Mouse (Mus musculus) stomach, embryonic 14.5 days (tissue): ENCODE measurements around the gene 1110065P20Rik. TPM values are rescaled to one million over a fixed set of nuclear protein-coding genes. Genes with fewer than 3 reads are reported as not detected.

ENCODE experiments used
- ATAC-seq: fragments of 200-750 bp; cut with Nextera tagmentation; 2 replicates; pipeline ENCODE4 v1.8.0; 2017; ENCODE audit warnings: low read depth, moderate TSS enrichment; ENCODE audit not compliant: insufficient number of reproducible peaks, insufficient read depth, low FRiP score
- H3K27ac ChIP-seq: fragments of 300-500 bp; sonication (generic); 2 replicates; pipeline ENCODE4 v1.5.1; 2014; ENCODE audit warnings: mild to moderate bottlenecking, low read length, moderate library complexity, mixed read lengths
- H3K27me3 ChIP-seq: fragments of 300-500 bp; sonication (generic); 2 replicates; pipeline ENCODE4 v1.6.1; 2014; ENCODE audit warnings: low read length, control low read depth, mixed read lengths; ENCODE audit not compliant: control insufficient read depth, insufficient read depth
- H3K36me3 ChIP-seq: fragments of 300-500 bp; sonication (generic); 2 replicates; pipeline ENCODE4 v1.6.1; 2014; ENCODE audit warnings: mild to moderate bottlenecking, control low read depth, low read length, moderate library complexity, mixed read lengths; ENCODE audit not compliant: control insufficient read depth, insufficient read depth
- H3K4me1 ChIP-seq: fragments of 300-500 bp; sonication (generic); 2 replicates; pipeline ENCODE4 v1.6.1; 2014; ENCODE audit warnings: low read length, control low read depth, mixed read lengths; ENCODE audit not compliant: control insufficient read depth, insufficient read depth
- H3K4me2 ChIP-seq: fragments of 300-500 bp; sonication (generic); replicated peaks from 2 replicates; pipeline ENCODE4 v1.6.1; 2014; ENCODE audit warnings: low read depth, low read length, control low read depth
- H3K4me3 ChIP-seq: fragments of 300-500 bp; sonication (generic); 2 replicates; pipeline ENCODE4 v1.5.1; 2014; ENCODE audit warnings: low read depth, low read length, control low read depth
- H3K9ac ChIP-seq: fragments of 300-500 bp; sonication (generic); replicated peaks from 2 replicates; pipeline ENCODE4 v1.6.1; 2014; ENCODE audit warnings: low read depth, mild to moderate bottlenecking, control low read depth, low read length, moderate library complexity, mixed read lengths
- H3K9me3 ChIP-seq: fragments of 300-500 bp; sonication (generic); 2 replicates; pipeline ENCODE4 v1.6.1; 2016; ENCODE audit warnings: low read depth, low read length, control low read depth; ENCODE audit not compliant: control insufficient read depth
- WGBS: fragments of 180-500 bp; shearing (Covaris S2); extraction: QIAGEN DNeasy Blood & Tissue Kit; methylation state at CpG from one replicate; pipeline ENCODE4 v1.1.7; 2014; 5-methylcytosine and 5-hydroxymethylcytosine counted together
- polyA plus RNA-seq: library from polyadenylated mRNA; unstranded; fragments of >200 nt; fragmentation: Nextera tagmentation; extraction: Ambion mirVana; gene quantifications from 2 replicates; pipeline ENCODE4 v1.2.1, GENCODE M21; 2014

1110065P20Rik gene
- polyA plus RNA-seq, 1 experiment from 2014 or later, result 69.1 TPM

GRCm38 (mm10) chr4:124825371-124825965, 25.5 kb downstream of the 1110065P20Rik start:
- H3K4me2 ChIP-seq, result no peak overlapping the region
- no peak overlapping the region for H3K9ac ChIP-seq
- no peak for ATAC-seq
- no peaks in the 10 kb centered on the region for H3K9me3 ChIP-seq
- H3K27me3 ChIP-seq, result no peaks in the 10 kb centered on the region
- no peaks in the 10 kb centered on the region for H3K4me1 ChIP-seq
- no peak overlapping the region for H3K27ac ChIP-seq
- H3K36me3 ChIP-seq, result peaks cover 44% of the 10 kb centered on the region
- H3K4me3 ChIP-seq, result no peak overlapping the region
- WGBS, result 97% methylated on average over 21 of the region's 21 CpGs

DNA sequence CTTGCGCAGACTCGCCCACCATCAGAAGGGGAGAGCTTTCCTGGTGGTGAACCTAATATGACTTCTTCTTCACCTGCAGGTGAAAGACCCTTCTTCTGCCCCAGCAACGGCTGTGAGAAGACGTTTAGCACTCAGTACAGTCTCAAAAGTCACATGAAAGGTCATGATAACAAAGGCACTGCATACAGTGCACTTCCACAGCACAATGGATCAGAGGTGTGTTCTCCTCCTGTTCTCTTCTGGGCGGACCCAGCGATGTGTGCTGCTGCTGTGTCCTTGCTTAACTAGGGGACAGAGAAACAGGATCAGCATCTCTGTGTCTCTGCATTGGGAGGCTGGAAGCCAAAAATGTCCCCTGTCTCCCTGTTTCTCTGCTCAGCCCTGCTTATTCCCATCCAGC, 26.0 kb downstream of the 1110065P20Rik start:
- H3K4me3 ChIP-seq, result no peak overlapping the region
- WGBS, result 89% methylated on average over 6 of the region's 6 CpGs
- no peak overlapping the region for H3K4me2 ChIP-seq
- no peaks in the 10 kb centered on the region for H3K4me1 ChIP-seq
- H3K9me3 ChIP-seq, result no peaks in the 10 kb centered on the region
- no peak for ATAC-seq
- H3K36me3 ChIP-seq, result peaks cover 39% of the 10 kb centered on the region
- H3K27me3 ChIP-seq, result no peaks in the 10 kb centered on the region
- no peak overlapping the region for H3K9ac ChIP-seq
- H3K27ac ChIP-seq, result no peak overlapping the region

DNA sequence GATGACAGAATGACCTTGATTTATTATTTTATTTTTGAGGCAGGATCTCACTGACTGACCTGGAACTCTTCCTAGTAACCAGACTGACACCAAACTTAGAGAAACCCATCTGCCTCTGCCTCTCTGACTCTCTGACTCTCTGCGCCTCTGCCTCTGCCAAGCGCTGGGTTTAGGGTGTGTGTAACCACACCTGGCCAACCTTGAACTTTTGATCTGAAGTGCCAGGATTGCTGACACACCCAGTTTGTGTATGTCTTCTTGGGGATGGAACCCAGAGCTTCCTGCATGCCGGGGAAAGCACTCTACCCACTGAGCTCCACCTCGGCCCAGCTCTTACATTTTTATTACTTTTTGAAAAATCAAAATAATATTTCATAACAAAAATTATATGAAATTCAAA, 32.2 kb downstream of the 1110065P20Rik start:
- Histone ChIP-seq H3K4me3 (no peak overlapping the region), H3K4me1 (0 out of 2 replicates have a peak, but pooled peaks cover 4% of the 10 kb centered on the region), H3K27ac (no peak overlapping the region), H3K36me3 (peaks cover 10% of the 10 kb centered on the region; the same call in 1 of the 2 replicates), H3K9me3 (no peaks in the 10 kb centered on the region), H3K9ac (no peak overlapping the region), H3K4me2 (no peak overlapping the region), H3K27me3 (no peaks in the 10 kb centered on the region)
- ATAC-seq, result no peak
- WGBS, result 93% methylated on average over 4 of the region's 4 CpGs

DNA sequence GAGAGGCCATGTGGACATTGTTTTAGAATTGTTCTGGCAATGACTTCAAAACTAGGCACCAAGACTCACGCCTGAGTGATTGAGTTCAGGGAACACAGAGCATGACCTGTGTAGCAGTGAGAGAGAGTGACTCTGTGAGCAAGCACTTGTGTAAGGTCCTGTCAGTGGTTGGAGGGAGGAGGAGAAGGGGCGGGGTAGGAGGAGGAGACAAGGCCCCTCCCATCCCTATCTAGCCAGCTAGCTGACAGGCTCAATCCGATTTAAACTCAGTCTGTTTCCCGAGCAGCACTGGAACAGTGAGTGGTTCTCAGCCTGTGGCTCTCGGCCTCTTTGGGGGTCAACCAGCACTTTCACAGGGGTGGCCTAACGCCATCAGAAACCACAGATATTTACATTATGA, 33.2 kb downstream of the 1110065P20Rik start:
- H3K36me3 ChIP-seq, result peaks cover 10% of the 10 kb centered on the region; the same call in 1 of the 2 replicates
- H3K4me1 ChIP-seq, result 0 out of 2 replicates have a peak, but pooled peaks cover 4% of the 10 kb centered on the region
- H3K4me3 ChIP-seq, result no peak overlapping the region
- H3K27ac ChIP-seq, result no peak overlapping the region
- H3K27me3 ChIP-seq, result no peaks in the 10 kb centered on the region
- ATAC-seq, result peak; percentile 89
- H3K4me2 ChIP-seq, result no peak overlapping the region
- H3K9me3 ChIP-seq, result no peaks in the 10 kb centered on the region
- no peak overlapping the region for H3K9ac ChIP-seq
- 22% methylated on average over 6 of the region's 6 CpGs for WGBS

- 93% methylated on average over 11 of the region's 11 CpGs for WGBS
- H3K27ac ChIP-seq, result no peak overlapping the region
- no peak for ATAC-seq
- no peak overlapping the region for H3K4me3 ChIP-seq
- no peaks in the 10 kb centered on the region for H3K9me3 ChIP-seq
- H3K4me2 ChIP-seq, result no peak overlapping the region
- no peaks in the 10 kb centered on the region; the same call in 1 of the 2 replicates for H3K36me3 ChIP-seq
- no peak overlapping the region for H3K9ac ChIP-seq
- no peaks in the 10 kb centered on the region for H3K27me3 ChIP-seq
- H3K4me1 ChIP-seq, result 0 out of 2 replicates have a peak, but pooled peaks cover 4% of the 10 kb centered on the region
These were observed 35.1 kb downstream of the 1110065P20Rik start for GRCm38 (mm10) chr4:124815901-124816300.

DNA sequence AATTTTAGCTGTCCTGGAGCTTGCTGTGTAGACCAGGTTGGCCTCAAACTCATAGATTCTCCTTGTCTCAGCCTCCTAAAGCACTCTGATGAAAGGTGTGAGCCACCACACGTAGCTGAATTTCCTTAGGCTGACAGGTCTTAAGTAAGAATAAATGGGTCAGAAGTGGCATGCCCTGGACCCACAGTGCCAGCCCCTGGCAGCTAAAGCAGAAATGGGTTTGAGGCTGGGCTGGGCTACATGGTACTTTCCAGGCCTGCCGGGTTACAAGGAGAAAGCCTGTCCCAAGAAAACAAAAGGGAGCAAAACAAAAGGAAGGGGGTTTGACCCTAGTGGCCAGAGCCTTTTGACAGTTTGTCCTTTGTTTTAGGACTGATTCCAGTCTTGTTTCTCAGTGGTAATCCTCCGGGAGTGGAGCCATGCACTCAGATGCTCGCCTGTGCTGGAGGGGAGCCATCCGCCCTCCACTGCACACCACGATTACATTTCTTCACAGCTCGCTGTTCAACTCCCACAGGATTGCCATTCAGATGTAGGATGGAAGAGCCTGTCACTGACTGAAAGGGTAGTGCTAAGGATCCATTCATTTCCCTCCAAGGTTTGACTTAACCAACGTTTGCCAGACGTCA, 39.5 kb downstream of the 1110065P20Rik start:
- Histone ChIP-seq H3K4me1 (no peaks in the 10 kb centered on the region), H3K4me2 (no peak overlapping the region), H3K9ac (no peak overlapping the region), H3K36me3 (peaks cover 2% of the 10 kb centered on the region), H3K4me3 (no peak overlapping the region), H3K27me3 (no peaks in the 10 kb centered on the region), H3K27ac (no peak overlapping the region), H3K9me3 (no peaks in the 10 kb centered on the region)
- 75% methylated on average over 9 of the region's 9 CpGs for WGBS
- ATAC-seq, result no peak

DNA sequence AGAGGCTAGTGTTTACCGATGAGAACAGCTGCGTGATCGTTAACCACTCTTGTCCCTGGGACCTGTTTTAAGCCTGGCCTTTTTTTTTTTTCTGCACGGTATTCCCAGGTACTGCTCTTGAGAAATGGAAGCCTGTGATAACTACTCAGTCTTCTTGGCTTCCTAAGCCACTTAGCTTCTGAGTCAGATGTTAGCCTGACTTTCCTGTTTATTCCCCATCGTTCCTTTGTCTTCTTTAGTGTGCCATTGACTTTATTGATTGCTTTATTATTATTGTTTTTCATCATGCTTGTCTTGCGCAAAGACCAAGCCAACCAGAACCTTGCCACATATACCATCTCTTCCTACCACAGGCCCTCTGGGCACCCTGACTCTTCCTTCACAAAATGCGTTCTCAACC, 40.9 kb downstream of the 1110065P20Rik start:
- no peak overlapping the region for H3K4me2 ChIP-seq
- H3K27me3 ChIP-seq, result no peaks in the 10 kb centered on the region
- peaks cover 13% of the 10 kb centered on the region for H3K36me3 ChIP-seq
- no peak for ATAC-seq
- no peaks in the 10 kb centered on the region for H3K9me3 ChIP-seq
- no peak overlapping the region for H3K27ac ChIP-seq
- H3K4me3 ChIP-seq, result no peak overlapping the region
- WGBS, result 83% methylated on average over 7 of the region's 7 CpGs
- no peaks in the 10 kb centered on the region for H3K4me1 ChIP-seq
- H3K9ac ChIP-seq, result no peak overlapping the region

DNA sequence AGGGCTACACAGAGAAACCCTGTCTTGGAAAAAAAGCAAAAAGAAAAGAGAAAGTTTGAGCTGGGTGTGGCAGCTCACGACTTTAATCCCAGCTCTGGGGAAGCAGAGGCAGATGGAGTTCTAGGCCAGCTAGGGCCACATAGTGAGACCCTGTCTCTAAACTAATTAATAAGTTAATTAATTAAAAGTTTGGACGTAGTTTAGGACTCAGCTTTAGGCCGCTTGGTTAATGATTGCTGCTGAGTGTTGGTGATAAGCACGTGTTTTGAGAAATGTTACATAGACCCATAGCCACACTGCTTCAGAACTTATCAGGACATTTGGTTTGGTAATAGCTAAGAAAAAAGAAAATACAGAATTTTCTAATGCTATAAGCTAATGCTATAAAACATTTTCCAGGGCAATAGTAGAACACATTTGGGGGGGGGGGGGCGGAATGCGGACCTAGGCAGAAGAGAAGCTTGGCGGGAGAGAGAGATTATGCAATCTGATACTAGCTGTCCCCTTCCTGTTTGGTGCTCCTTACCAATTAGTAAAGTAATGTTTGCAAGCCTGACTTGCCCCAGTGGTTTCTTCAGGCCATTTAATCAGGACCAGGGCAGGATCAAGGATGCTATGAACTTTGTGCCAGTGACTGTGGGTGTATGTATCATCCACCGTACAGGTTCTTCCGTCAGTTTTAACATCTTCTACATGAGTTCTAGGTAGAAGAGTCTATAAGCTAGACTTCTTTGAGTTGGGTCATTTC, 41.7 kb downstream of the 1110065P20Rik start:
- no peaks in the 10 kb centered on the region for H3K4me1 ChIP-seq
- no peak for ATAC-seq
- H3K27ac ChIP-seq, result no peak overlapping the region
- H3K9ac ChIP-seq, result no peak overlapping the region
- no peaks in the 10 kb centered on the region for H3K9me3 ChIP-seq
- no peaks in the 10 kb centered on the region for H3K27me3 ChIP-seq
- peaks cover 18% of the 10 kb centered on the region for H3K36me3 ChIP-seq
- WGBS, result 78% methylated on average over 9 of the region's 9 CpGs
- H3K4me2 ChIP-seq, result no peak overlapping the region
- H3K4me3 ChIP-seq, result no peak overlapping the region
